Mouse (Mus musculus): ENCODE results near the gene Vstm2l. TPM values are rescaled to one million over a fixed set of nuclear protein-coding genes. Genes with fewer than 3 reads are reported as not detected.

Vstm2l gene
- polyA plus RNA-seq, 2 experiments: 0.06 TPM; not detected in 1

GRCm38 (mm10) chr2:157936676-157937075 is 22.2 kb downstream of the Vstm2l start:
- TF ChIP-seq EP300 (IDR thresholded peaks at IDR 0.05; ENCODE audit: low read depth): no peak
- TF ChIP-seq CTCF (IDR thresholded peaks at IDR 0.05; ENCODE audit: low read depth): peak; percentile 10; the same call in 1 of the 2 replicates
- WGBS (ENCODE audit: insufficient replicate concordance): 56% methylated on average over 4 of the region's 4 CpGs
- no peak overlapping the region for H3K4me2 ChIP-seq (ENCODE audit: low read depth)
- H3K9ac ChIP-seq (replicated peaks): no peak overlapping the region
- H3K27ac ChIP-seq: no peak overlapping the region
- no peaks in the 10 kb centered on the region for H3K36me3 ChIP-seq (replicated peaks; ENCODE audit: control insufficient read depth, insufficient read depth, low read depth)
- no peaks in the 10 kb centered on the region for H3K9me3 ChIP-seq (ENCODE audit: control insufficient read depth, low read length)
- no peak for ATAC-seq (ENCODE audit: insufficient read depth)
- H3K27me3 ChIP-seq (ENCODE audit: control insufficient read depth, insufficient read depth, low read length): peaks cover 10% of the 10 kb centered on the region
- no peak for DNase-seq (ENCODE audit: low read depth in 3 of 3, low spot score in 3 of 3)
- peaks cover 0 to 6% of the 10 kb centered on the region in 2 experiments; a peak in 2 of 4 replicates for H3K4me1 ChIP-seq (replicated peaks; ENCODE audit: control insufficient read depth in 2 of 2, insufficient read depth in 2 of 2, low read length in 1 of 2)
- no peak overlapping the region for H3K4me3 ChIP-seq (ENCODE audit: insufficient read depth in 1 of 2, low read depth in 2 of 2, low read length in 2 of 2)

- no peak for DNase-seq (ENCODE audit: low read depth in 3 of 3, low spot score in 3 of 3)
- 6% methylated on average over 18 of the region's 18 CpGs for WGBS (ENCODE audit: insufficient replicate concordance)
- H3K4me3 ChIP-seq (ENCODE audit: insufficient read depth in 1 of 2, low read depth in 2 of 2, low read length in 2 of 2): no peak overlapping the region
- no peak for ATAC-seq (ENCODE audit: insufficient read depth)
- no peaks in the 10 kb centered on the region for H3K36me3 ChIP-seq (replicated peaks; ENCODE audit: control insufficient read depth, insufficient read depth, low read depth)
- H3K9ac ChIP-seq (replicated peaks): no peak overlapping the region
- TF ChIP-seq EP300 (IDR thresholded peaks at IDR 0.05; ENCODE audit: low read depth) (no peak), CTCF (IDR thresholded peaks at IDR 0.05; ENCODE audit: low read depth) (no peak)
- peaks cover 36% of the 10 kb centered on the region for H3K27me3 ChIP-seq (ENCODE audit: control insufficient read depth, insufficient read depth, low read length)
- no peak overlapping the region for H3K4me2 ChIP-seq (ENCODE audit: low read depth)
- H3K27ac ChIP-seq: no peak overlapping the region
- peaks cover 0 to 5% of the 10 kb centered on the region in 2 experiments; a peak in 2 of 4 replicates for H3K4me1 ChIP-seq (replicated peaks; ENCODE audit: control insufficient read depth in 2 of 2, insufficient read depth in 2 of 2, low read length in 1 of 2)
- no peaks in the 10 kb centered on the region for H3K9me3 ChIP-seq (ENCODE audit: control insufficient read depth, low read length)
These were observed 26.2 kb downstream of the Vstm2l start for GRCm38 (mm10) chr2:157940586-157941185.

GRCm38 (mm10) chr2:157943514-157944155 is 29.2 kb downstream of the Vstm2l start:
- H3K36me3 ChIP-seq (replicated peaks; ENCODE audit: control insufficient read depth, insufficient read depth, low read depth): no peaks in the 10 kb centered on the region
- no peak overlapping the region for H3K27ac ChIP-seq
- no peaks in the 10 kb centered on the region for H3K4me1 ChIP-seq (replicated peaks; ENCODE audit: control insufficient read depth in 2 of 2, insufficient read depth in 2 of 2, low read length in 1 of 2)
- H3K9ac ChIP-seq (replicated peaks): no peak overlapping the region
- under 1% methylated on average over 47 of the region's 47 CpGs for WGBS (ENCODE audit: insufficient replicate concordance)
- H3K4me3 ChIP-seq (ENCODE audit: insufficient read depth in 1 of 2, low read depth in 2 of 2, low read length in 2 of 2): peak overlapping the region; percentile 43 to 48
- H3K27me3 ChIP-seq (ENCODE audit: control insufficient read depth, insufficient read depth, low read length): peaks cover 36% of the 10 kb centered on the region
- TF ChIP-seq CTCF (IDR thresholded peaks at IDR 0.05; ENCODE audit: low read depth) (peak; percentile 69), EP300 (IDR thresholded peaks at IDR 0.05; ENCODE audit: low read depth) (no peak)
- H3K9me3 ChIP-seq (ENCODE audit: control insufficient read depth, low read length): no peaks in the 10 kb centered on the region
- DNase-seq (ENCODE audit: low read depth in 3 of 3, low spot score in 3 of 3): no peak
- no peak for ATAC-seq (ENCODE audit: insufficient read depth)
- H3K4me2 ChIP-seq (ENCODE audit: low read depth): peak overlapping the region; percentile 56

- Histone ChIP-seq H3K4me1 (replicated peaks; ENCODE audit: control insufficient read depth in 2 of 2, insufficient read depth in 2 of 2, low read length in 1 of 2) (no peaks in the 10 kb centered on the region), H3K4me3 (ENCODE audit: insufficient read depth in 1 of 2, low read depth in 2 of 2, low read length in 2 of 2) (peak overlapping the region in 1 of 2 experiments; percentile 43; a peak in 3 of 4 replicates), H3K27ac (no peak overlapping the region), H3K27me3 (ENCODE audit: control insufficient read depth, insufficient read depth, low read length) (peaks cover 36% of the 10 kb centered on the region), H3K9ac (replicated peaks) (no peak overlapping the region), H3K9me3 (ENCODE audit: control insufficient read depth, low read length) (no peaks in the 10 kb centered on the region), H3K4me2 (ENCODE audit: low read depth) (peak overlapping the region; percentile 56), H3K36me3 (replicated peaks; ENCODE audit: control insufficient read depth, insufficient read depth, low read depth) (no peaks in the 10 kb centered on the region)
- WGBS (ENCODE audit: insufficient replicate concordance): 15% methylated on average over 37 of the region's 37 CpGs
- DNase-seq (ENCODE audit: low read depth in 3 of 3, low spot score in 3 of 3) (no peak), ATAC-seq (ENCODE audit: insufficient read depth) (no peak)
- TF ChIP-seq CTCF (IDR thresholded peaks at IDR 0.05; ENCODE audit: low read depth): no peak
- no peak for TF ChIP-seq EP300 (IDR thresholded peaks at IDR 0.05; ENCODE audit: low read depth)
These were observed 29.9 kb downstream of the Vstm2l start for GRCm38 (mm10) chr2:157944156-157944893.

- ATAC-seq (ENCODE audit: insufficient read depth) (no peak), DNase-seq (ENCODE audit: low read depth in 3 of 3, low spot score in 3 of 3) (no peak)
- H3K9me3 ChIP-seq (ENCODE audit: control insufficient read depth, low read length): no peaks in the 10 kb centered on the region
- no peaks in the 10 kb centered on the region for H3K4me1 ChIP-seq (replicated peaks; ENCODE audit: control insufficient read depth in 2 of 2, insufficient read depth in 2 of 2, low read length in 1 of 2)
- H3K27me3 ChIP-seq (ENCODE audit: control insufficient read depth, insufficient read depth, low read length): no peaks in the 10 kb centered on the region
- H3K4me2 ChIP-seq (ENCODE audit: low read depth): no peak overlapping the region
- H3K27ac ChIP-seq: no peak overlapping the region
- no peaks in the 10 kb centered on the region for H3K36me3 ChIP-seq (replicated peaks; ENCODE audit: control insufficient read depth, insufficient read depth, low read depth)
- no peak overlapping the region for H3K9ac ChIP-seq (replicated peaks)
- TF ChIP-seq EP300 (IDR thresholded peaks at IDR 0.05; ENCODE audit: low read depth) (no peak), CTCF (IDR thresholded peaks at IDR 0.05; ENCODE audit: low read depth) (no peak)
- H3K4me3 ChIP-seq (ENCODE audit: insufficient read depth in 1 of 2, low read depth in 2 of 2, low read length in 2 of 2): no peak overlapping the region
- 54% methylated on average over 5 of the region's 5 CpGs for WGBS (ENCODE audit: insufficient replicate concordance)
These were observed 39.5 kb downstream of the Vstm2l start for GRCm38 (mm10) chr2:157953978-157954377.

Measured in liver, embryonic 14.5 days (tissue).